Mouse (Mus musculus): Measurements from ENCODE around the gene Shtn1.

Shtn1 gene

DNA sequence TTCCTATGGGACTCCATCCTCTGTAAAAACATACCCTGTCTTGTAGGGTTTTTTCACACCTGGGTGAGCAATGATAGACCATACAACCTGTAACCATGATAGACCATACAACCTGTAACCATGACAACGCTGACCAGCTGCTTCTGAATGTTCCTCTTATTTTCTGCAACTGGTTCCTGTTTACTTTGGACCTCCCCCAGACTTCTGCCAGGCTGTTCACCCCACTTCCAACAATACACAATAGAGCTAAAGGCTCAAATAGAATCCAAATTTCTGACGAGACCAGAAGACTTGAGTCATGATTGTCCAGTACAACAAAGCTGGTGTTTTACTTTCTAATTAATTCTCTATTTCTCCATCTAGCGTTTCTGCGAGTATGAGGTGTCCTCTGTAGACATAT is 23.8 kb downstream of the Shtn1 start:
- DNase-seq (ENCODE audit: low read depth), result no peak

DNA sequence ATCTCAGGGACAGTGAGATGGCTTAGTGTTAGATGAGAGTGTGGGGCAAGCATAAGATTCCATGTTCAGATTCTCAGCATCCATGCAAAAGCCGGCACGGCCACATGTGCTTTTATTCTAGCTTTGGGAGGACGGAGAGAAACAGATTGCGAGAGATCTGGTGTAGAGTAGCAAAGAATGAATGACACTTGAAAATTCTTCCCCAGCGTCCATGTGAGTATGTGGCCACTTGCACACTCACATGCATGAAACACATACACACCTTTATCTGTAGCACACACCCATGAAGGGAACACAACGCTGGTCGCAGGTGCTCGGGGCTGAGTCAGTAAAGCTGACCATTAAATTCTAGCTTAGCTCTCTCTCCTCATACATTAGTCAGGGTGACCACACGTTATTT is 24.3 kb downstream of the Shtn1 start:
- no peak for DNase-seq (ENCODE audit: low read depth)

DNA sequence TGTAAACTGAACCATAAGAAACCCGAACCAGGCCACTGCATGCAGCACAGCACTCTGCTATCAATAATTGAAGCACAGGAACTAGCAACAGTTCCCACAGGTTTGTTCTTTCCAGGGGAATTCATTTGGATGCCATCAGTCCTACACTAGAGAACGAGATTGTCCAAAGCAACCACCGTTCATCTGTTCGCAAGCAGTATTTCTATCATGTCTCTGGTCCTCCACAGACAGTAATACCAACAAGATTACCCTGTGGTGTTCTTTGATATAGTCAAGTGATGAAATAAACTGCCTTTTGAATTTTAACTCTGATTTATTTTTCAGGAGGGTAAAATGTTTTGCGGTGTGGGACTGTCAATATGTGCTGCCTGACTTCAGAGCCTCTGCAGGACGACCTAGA is 27.0 kb downstream of the Shtn1 start:
- no peak for DNase-seq (ENCODE audit: low read depth)

DNA sequence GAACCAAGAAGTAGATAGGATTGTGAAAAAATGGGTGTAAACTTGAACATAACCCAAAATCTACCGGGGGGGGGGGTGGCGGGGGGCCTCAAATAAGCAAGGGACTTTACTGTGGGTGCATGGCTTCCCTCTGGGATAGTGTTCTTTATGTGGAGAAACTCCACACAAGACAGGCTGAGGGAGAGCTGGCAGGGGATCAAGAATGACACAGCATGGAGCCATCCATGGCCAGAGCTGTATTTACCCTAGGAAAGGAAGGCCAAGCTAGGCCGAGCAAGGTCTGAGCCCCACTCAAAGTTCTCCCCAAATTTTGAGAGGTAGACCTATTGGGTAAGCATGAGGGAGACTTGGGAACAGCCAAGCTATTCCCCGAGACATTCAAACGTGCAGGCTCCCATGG is 28.4 kb downstream of the Shtn1 start:
- DNase-seq (ENCODE audit: low read depth), result no peak

GRCm38 (mm10) chr19:59041086-59041485 is 34.8 kb downstream of the Shtn1 start:
- DNase-seq (ENCODE audit: low read depth), result no peak

DNA sequence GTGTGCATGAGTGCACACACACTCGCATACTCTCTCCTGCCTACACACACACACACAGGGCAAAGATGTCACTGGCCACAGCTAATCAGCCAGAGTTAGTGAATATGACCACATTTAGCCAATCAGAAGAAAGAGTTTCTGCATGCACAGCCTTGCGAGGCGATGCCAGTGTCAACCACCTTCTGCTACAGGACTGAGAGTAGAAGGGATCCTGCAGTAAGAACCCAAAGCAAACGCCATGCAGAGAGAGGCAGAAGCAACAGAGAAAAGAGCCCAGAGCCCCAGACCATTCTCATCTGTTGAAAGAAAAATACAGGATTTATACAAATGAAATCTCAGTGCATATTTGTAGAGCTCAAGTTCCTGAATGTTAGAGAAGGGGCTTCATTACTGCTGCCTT is 37.1 kb downstream of the Shtn1 start:
- no peak for DNase-seq (ENCODE audit: low read depth)

GRCm38 (mm10) chr19:59036811-59037210 is 39.1 kb downstream of the Shtn1 start:
- DNase-seq (ENCODE audit: low read depth), result no peak

DNA sequence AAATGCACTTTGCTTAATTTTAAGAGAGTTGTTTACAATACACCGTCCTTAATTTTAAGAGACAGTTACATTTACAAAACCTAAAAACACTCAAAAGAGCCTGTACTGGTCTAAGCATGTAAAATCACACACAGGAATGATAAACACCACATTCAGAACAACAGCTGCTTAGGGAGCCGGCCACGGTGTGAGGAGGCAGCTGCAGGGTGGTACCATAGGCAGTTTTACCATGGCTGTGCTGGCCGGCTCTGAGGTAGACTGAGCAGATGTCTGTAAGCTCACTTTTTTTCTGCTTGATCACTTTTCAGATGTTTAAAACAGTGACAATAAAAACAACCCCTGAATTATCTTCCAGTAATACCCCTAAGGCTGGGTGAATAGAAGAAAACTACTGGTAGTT is 42.7 kb downstream of the Shtn1 start:
- no peak for DNase-seq (ENCODE audit: low read depth)

- DNase-seq (ENCODE audit: low read depth), result no peak
Observed at GRCm38 (mm10) chr19:59030221-59030620, 45.7 kb downstream of the Shtn1 start.

DNA sequence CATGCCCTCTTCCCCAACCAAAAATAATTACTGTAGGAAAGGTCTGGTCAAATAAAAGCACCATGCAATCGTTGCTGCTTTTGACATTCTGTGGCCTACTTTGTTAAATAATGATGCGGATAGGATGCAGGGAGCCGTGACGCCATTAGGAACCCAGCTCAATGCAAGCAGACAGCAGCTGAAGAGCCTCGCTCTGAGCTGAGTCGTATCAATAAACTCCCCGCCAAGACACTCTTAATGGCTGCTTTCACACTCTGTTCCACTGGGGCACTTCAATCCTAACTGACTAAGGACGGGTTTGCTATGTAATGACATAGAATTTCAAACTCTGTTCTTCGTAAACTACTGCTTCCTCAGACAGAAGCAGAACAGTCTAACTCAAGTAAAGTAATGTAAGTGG is 46.9 kb downstream of the Shtn1 start:
- DNase-seq (ENCODE audit: low read depth), result no peak

- no peak for DNase-seq (ENCODE audit: low read depth)
Observed at GRCm38 (mm10) chr19:59028130-59028529, 47.8 kb downstream of the Shtn1 start.

GRCm38 (mm10) chr19:59023876-59024275 is 52.0 kb downstream of the Shtn1 start:
- DNase-seq (ENCODE audit: low read depth), result no peak

DNA sequence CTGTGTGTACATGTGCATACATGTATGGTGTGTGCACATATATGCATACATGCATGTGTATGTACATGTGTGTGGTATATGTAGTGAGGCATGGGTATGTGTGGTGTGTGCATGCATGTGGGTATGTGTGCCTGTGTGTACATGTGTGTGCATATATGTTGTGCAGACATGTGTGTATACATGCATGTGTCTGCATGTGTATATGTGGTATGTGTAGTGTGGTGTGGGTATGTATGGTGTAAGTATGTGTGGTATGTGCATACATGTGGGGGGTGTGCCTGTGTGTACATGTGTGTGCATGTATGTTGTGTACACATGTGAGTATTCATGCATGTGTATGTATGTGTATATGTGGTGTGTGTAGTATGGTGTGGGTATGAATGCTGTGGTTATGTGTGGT is 54.3 kb downstream of the Shtn1 start:
- DNase-seq (ENCODE audit: low read depth), result no peak

DNA sequence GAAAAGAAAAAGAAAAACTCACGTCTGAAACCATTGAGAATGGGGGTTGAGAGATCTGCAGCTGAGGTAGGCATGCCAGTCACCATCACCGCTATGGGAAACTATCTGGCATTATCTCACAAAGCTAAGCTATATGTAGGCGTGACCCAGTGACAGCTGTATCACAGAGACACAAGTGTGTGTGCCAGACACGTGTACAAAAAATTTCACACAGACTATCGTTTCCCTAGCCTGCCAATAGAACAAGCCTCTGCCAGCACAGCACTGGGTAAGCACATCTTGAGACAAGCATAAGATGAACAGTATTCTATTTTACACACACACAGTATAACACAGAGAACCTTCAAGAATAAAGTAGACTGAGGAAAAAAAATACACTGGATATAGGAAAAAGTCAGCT is 65.1 kb downstream of the Shtn1 start:
- no peak for DNase-seq (ENCODE audit: low read depth)

DNA sequence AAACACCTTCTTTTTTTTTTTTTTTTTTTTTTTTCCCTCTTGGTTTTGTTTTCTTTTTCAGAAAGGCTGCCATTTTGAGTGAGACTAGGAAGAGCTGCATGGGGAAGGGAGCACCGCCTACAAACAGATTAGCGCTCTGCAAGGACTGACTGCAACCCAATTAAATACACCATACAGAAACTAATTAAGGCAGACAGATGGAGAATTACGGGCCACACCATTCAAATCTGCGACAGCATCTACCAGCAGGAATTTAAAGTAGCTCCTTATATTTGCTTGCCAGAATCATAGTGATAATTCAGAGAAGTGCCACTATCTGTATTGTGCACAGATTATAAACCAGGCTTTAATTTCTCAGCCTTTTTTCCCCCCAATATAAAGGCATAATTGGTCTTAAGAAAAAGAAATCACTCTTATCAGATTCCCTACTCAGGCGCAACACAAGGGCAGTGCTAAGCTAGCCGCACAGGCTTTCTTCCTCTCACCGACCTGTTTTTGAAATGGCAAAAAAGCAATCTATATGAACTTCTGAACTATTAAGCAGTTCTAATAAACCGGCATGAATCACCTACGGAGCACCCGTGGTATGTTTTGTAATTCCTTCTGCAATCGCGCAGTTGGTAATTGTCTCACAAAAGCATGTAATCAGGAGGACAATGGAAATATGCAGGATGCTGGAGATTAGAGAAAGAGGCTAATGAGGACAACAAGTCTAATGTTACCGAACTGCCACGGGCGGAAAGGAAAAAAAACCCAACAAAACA is 69.1 kb downstream of the Shtn1 start:
- no peak for DNase-seq (ENCODE audit: low read depth)

GRCm38 (mm10) chr19:59002827-59003226 is 73.1 kb downstream of the Shtn1 start:
- DNase-seq (ENCODE audit: low read depth), result no peak

- no peak for DNase-seq (ENCODE audit: low read depth)
Observed at GRCm38 (mm10) chr19:58981571-58981970, 94.3 kb downstream of the Shtn1 start.

- no peak for DNase-seq (ENCODE audit: low read depth)
Observed at GRCm38 (mm10) chr19:58980056-58980440, 95.9 kb downstream of the Shtn1 start.

DNA sequence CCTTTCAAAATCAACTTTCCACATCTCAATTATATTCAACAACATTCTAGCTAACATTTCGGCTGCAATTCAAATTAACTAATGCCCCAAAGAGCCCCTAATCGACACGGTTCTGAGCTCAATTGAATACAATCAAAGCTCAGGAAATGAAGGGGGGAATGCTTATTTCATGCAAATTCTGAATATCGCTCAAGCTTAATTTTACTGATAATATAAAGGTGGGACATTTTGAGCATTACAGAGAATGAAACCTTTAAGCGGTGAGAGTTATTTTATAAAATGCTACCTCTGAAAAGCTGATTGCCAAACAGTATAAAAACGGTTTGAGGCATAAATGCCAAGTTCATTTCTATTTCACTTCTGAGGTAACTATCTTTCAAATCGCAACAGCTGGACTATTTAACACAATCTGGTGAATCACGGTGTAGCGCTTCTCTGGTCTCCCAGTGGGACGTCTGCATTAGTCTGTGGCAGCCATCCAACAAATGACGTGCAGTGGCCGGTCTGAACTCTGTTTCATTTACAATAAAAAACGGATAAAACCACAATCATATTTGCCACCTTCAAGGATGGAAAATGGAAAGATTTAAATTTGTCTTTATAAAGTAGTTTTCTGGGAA is 96.4 kb downstream of the Shtn1 start:
- no peak for DNase-seq (ENCODE audit: low read depth)

DNA sequence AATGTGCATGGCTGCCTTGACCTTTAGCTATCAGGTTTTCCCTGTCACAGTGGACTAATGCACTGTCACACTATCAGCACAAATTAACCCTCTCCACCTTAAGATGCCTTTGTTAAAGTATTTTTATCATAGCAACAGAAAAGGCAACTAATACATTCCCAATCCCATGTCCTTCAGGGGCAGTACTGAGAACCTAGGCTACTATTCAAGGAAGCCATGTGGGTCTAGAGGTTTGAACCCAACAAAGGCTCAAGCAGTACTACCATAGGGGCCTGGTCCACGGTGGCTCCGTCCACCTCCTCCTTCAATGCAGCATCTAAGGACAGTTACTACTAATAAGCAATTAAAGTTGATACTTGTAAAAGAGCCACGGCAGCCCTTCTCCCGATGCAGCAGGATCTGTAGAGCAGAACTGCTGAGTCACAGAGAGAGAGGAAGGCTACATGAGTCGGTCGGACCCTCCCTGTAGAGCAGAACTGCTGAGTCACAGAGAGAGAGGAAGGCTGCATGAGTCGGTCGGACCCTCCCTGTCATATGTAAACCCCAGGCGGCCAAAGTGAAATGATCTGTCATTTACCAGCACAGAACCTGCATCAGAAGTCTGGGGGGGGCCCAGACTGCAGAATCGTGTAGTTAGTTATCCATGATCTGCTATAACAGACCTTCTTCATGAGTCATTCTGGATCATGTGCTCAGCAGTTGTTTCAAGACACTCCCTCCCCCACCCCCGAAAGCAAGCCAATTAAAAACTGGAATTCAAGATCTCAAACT is 97.3 kb downstream of the Shtn1 start:
- DNase-seq (ENCODE audit: low read depth), result no peak

DNA sequence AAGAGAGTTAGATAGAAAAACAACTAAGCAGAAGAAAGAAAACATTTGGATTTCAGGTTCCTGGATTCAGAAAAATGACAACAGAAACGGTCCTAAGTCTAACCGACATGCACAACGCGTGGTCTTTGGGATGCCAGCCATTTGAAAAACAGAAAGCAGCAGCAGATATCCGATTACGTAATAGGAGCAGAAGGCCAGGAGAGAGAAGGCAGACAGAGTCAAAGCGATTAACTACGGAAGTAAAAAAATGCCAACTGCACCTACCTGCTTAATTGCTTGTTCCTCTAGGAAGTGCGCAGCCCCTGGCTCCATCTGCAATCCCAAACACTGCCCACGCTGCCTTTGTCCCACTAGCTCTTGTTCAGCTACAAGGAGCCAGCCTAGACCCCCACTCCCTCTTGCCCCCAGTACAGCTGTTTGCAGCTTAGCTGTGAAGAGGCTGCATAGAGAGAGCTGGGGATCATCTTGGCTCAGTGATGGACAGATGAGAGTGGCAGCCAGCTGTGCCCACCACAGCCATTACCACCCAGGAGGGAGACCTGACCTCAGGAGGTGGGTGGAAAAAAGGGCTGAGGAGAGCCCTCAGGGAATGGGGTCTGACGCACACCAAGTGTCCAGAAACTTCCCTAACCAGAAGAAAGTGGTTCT is 100.6 kb downstream of the Shtn1 start:
- DNase-seq (ENCODE audit: low read depth), result no peak

- no peak for DNase-seq (ENCODE audit: low read depth)
Observed at GRCm38 (mm10) chr19:58974126-58974525, 101.8 kb downstream of the Shtn1 start.

DNA sequence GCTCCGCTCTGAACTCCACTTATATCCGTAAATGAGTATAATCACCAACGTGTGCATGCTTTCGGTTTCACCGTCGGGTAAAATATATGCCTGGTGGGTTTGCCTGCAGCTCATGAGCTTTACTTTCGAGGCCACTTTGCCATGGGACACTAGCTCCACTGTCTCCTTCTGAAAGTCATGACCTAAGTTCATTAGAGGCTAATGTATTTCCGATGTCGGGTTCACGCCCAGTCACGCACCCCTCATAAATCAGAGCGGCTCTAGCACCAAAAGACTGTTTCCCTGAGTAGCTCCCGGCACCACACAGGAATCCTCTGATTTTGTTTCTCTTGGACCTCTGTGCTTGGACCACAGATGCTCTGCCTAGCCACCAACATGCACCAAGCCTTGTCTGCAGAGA is 105.1 kb downstream of the Shtn1 start:
- DNase-seq (ENCODE audit: low read depth), result no peak

All from induced T-regulatory cell, adult 2 months (primary cell).